Mouse (Mus musculus) lung, adult 2 months (tissue): Measurements from ENCODE around the gene Ctdnep1. TPM values are rescaled to one million over a fixed set of nuclear protein-coding genes. Genes with fewer than 3 reads are reported as not detected.
A peak's percentile ranks its signal among the peaks of the same experiment; 100 is the strongest.
"Not testable (repeated sequence)": the region's sequence is repeated elsewhere in the genome, so short reads cannot be mapped to it uniquely, and the experiment has no call there.

ENCODE experiments used
- DNase-seq: peaks from one replicate; pipeline ENCODE4 v3.0.0; 2022
- H3K4me1 ChIP-seq: fragments of 200-500 bp; 2 replicates; pipeline ENCODE4 v1.6.1; 2011; ENCODE audit warnings: low read length; ENCODE audit not compliant: control insufficient read depth, insufficient read depth
- H3K4me3 ChIP-seq: fragments of 200-500 bp; replicated peaks from 2 replicates; pipeline ENCODE3; 2011; ENCODE audit warnings: low read depth, mild to moderate bottlenecking, control low read depth, low read length; ENCODE audit errors: extremely low read depth
- CTCF ChIP-seq: fragments of 200-500 bp; IDR thresholded peaks from 2 replicates; pipeline ENCODE4 v1.5.1; 2011; ENCODE audit warnings: mild to moderate bottlenecking, low read length, control low read depth; ENCODE audit not compliant: insufficient read depth
- POLR2A ChIP-seq: fragments of 200-500 bp; IDR thresholded peaks from 2 replicates; pipeline ENCODE4 v1.6.1; 2011; ENCODE audit warnings: low read depth, mild to moderate bottlenecking, control low read depth, low read length, borderline replicate concordance; ENCODE audit errors: extremely low read depth
- WGBS: fragments of 180-500 bp; shearing (Covaris S2); methylation state at CpG from one replicate; pipeline ENCODE4 v1.1.7; 2018; 5-methylcytosine and 5-hydroxymethylcytosine counted together
- polyA plus RNA-seq: library from polyadenylated mRNA; depleted of rRNA; stranded (reverse); fragments of >200 nt; gene quantifications from 2 replicates; pipeline ENCODE4 v1.2.3, GENCODE M21; 2012

Ctdnep1 gene
- polyA plus RNA-seq, 1 experiment: 102 TPM

GRCm38 (mm10) chr11:70015677-70016076 lies 34.7 kb downstream of the Ctdnep1 start:
- peaks cover 6% of the 10 kb centered on the region for H3K4me1 ChIP-seq
- DNase-seq: no peak
- 69% methylated on average over 6 of the region's 6 CpGs for WGBS
- H3K4me3 ChIP-seq: no peak overlapping the region
- TF ChIP-seq POLR2A (no peak), CTCF (no peak)

GRCm38 (mm10) chr11:70016177-70016576 lies 35.2 kb downstream of the Ctdnep1 start:
- WGBS: 71% methylated on average over 2 of the region's 2 CpGs
- not testable (repeated sequence) for H3K4me3 ChIP-seq, DNase-seq, H3K4me1 ChIP-seq

GRCm38 (mm10) chr11:70016669-70017068 lies 35.7 kb downstream of the Ctdnep1 start, which contains the start of gene Dlg4:
Gene Dlg4, plus strand, starts transcription at chr11:70016942.
- no peak for DNase-seq
- Histone ChIP-seq H3K4me1 (peaks cover 6% of the 10 kb centered on the region), H3K4me3 (no peak within 1 kb of the TSS)
- TF ChIP-seq POLR2A (no peak), CTCF (no peak)
- WGBS: 65% methylated on average over 3 of the region's 3 CpGs

GRCm38 (mm10) chr11:70017199-70017767 lies 36.3 kb downstream of the Ctdnep1 start:
- WGBS: 48% methylated on average over 7 of the region's 7 CpGs
- no peak for TF ChIP-seq POLR2A
- TF ChIP-seq CTCF: no peak
- no peak for DNase-seq
- Histone ChIP-seq H3K4me1 (peaks cover 6% of the 10 kb centered on the region), H3K4me3 (no peak overlapping the region)

GRCm38 (mm10) chr11:70018131-70018990 lies 37.4 kb downstream of the Ctdnep1 start:
- TF ChIP-seq POLR2A (no peak), CTCF (no peak)
- WGBS: 3% methylated on average over 23 of the region's 25 CpGs
- peak; percentile 23 for DNase-seq
- Histone ChIP-seq H3K4me1 (peaks cover 6% of the 10 kb centered on the region), H3K4me3 (peak overlapping the region; percentile 65)

- H3K4me3 ChIP-seq: no peak overlapping the region
- TF ChIP-seq POLR2A: no peak
- 37% methylated on average over 2 of the region's 2 CpGs for WGBS
- no peak for DNase-seq
- H3K4me1 ChIP-seq: peaks cover 6% of the 10 kb centered on the region
Observed at GRCm38 (mm10) chr11:70019495-70020021, 38.6 kb downstream of the Ctdnep1 start.

- DNase-seq: no peak
- Histone ChIP-seq H3K4me3 (no peak overlapping the region), H3K4me1 (peaks cover 4% of the 10 kb centered on the region)
- 21% methylated on average over 8 of the region's 8 CpGs for WGBS
- TF ChIP-seq CTCF (no peak), POLR2A (no peak)
Observed at GRCm38 (mm10) chr11:70020022-70020631, 39.2 kb downstream of the Ctdnep1 start.

- H3K4me3 ChIP-seq: peak overlapping the region; percentile 75
- peak; percentile 59 for DNase-seq
- no peak for TF ChIP-seq POLR2A
- TF ChIP-seq CTCF: peak; percentile 57
- WGBS: under 1% methylated on average over 8 of the region's 8 CpGs
- peaks cover 4% of the 10 kb centered on the region for H3K4me1 ChIP-seq
Observed at GRCm38 (mm10) chr11:70020731-70021263, 39.8 kb downstream of the Ctdnep1 start.

GRCm38 (mm10) chr11:70021264-70022132 lies 40.5 kb downstream of the Ctdnep1 start:
- TF ChIP-seq POLR2A (no peak), CTCF (no peak)
- H3K4me1 ChIP-seq: peaks cover 4% of the 10 kb centered on the region
- H3K4me3 ChIP-seq: peak overlapping the region; percentile 75
- 3% methylated on average over 40 of the region's 40 CpGs for WGBS
- peak; percentile 92 for DNase-seq
